Mouse (Mus musculus) bone marrow macrophage, adult 2 months (primary cell): ENCODE data around the gene Defa35. TPM values are rescaled to one million over a fixed set of nuclear protein-coding genes. Genes with fewer than 3 reads are reported as not detected.
"Not testable (repeated sequence)": the region's sequence is repeated elsewhere in the genome, so short reads cannot be mapped to it uniquely, and the experiment has no call there.

Experiments used
- H3K27ac ChIP-seq: 2 replicates; pipeline ENCODE4 v1.5.1; 2012; ENCODE audit warnings: low read depth, low read length; ENCODE audit not compliant: insufficient read depth
- H3K4me1 ChIP-seq: 2 replicates; pipeline ENCODE4 v1.6.1; 2012; ENCODE audit warnings: low read length; ENCODE audit not compliant: control insufficient read depth, insufficient read depth
- H3K4me3 ChIP-seq: 2 replicates; pipeline ENCODE4 v1.5.1; 2012; ENCODE audit warnings: mild to moderate bottlenecking, low read length, moderate library complexity; ENCODE audit not compliant: insufficient read depth
- CTCF ChIP-seq: IDR thresholded peaks from 2 replicates; pipeline ENCODE4 v1.5.1; 2012; ENCODE audit warnings: low read depth, mild to moderate bottlenecking, low read length, moderate library complexity
- POLR2A ChIP-seq: IDR thresholded peaks from 2 replicates; pipeline ENCODE4 v1.6.1; 2012; ENCODE audit warnings: mild to moderate bottlenecking, low read depth, low read length, borderline replicate concordance
- polyA plus RNA-seq: library from polyadenylated mRNA; stranded (reverse); fragments of >200 nt; gene quantifications from 2 replicates; pipeline ENCODE4 v1.2.4, GENCODE M21; 2012; ENCODE audit not compliant: missing spikeins, insufficient read depth, insufficient read length

Defa35 gene
- polyA plus RNA-seq: not detected in 2 replicates

DNA sequence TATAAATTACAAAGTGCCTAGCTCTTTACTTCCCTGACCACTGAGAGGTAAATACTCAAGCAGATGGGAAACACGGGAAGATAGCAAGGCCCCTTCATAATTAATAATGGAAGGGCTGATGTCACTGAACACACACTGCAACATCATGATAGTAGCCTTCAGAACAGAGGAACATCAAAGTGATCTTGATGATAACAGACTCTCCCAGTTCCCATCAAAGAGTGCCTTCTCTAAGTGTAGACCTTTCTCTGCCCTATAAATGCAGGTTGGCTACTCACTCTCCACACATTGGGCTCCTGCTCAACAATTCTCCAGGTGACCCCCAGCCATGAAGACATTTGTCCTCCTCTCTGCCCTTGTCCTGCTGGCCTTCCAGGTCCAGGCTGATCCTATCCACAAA, at the start of gene Defa35:
Gene Defa35, plus strand, starts transcription at position 301 of the 400 bp plus-strand sequence.
- H3K27ac ChIP-seq, H3K4me1 ChIP-seq, H3K4me3 ChIP-seq: not testable (repeated sequence)

- H3K4me1 ChIP-seq, H3K4me3 ChIP-seq, H3K27ac ChIP-seq: not testable (repeated sequence)
Measured at GRCm38 (mm10) chr8:21025245-21025644, 39.6 kb upstream of the Defa35 start, which contains the start of gene Defa21. Gene Defa21, plus strand, starts transcription at chr8:21025545.

DNA sequence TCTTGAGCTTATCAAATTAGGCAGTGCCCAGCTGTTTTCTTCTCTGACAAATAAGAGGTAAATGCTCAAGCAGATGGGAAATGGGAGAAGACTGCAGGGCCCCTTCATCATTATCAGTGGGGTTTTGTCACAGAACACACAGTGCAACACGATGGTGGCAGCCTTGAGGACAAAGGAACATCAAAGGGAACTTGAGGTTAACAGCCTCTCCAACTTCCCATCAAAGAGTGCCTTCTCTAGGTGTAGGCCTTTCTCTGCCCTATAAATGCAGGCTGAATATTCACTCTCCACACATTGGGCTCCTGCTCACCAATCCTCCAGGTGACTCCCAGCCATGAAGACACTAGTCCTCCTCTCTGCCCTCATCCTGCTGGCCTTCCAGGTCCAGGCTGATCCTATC, 10.1 kb upstream of the Defa35 start, which contains the start of gene Defa23:
Gene Defa23, plus strand, starts transcription at position 301 of the 400 bp plus-strand sequence.
- H3K27ac ChIP-seq, H3K4me1 ChIP-seq, H3K4me3 ChIP-seq: not testable (repeated sequence)

DNA sequence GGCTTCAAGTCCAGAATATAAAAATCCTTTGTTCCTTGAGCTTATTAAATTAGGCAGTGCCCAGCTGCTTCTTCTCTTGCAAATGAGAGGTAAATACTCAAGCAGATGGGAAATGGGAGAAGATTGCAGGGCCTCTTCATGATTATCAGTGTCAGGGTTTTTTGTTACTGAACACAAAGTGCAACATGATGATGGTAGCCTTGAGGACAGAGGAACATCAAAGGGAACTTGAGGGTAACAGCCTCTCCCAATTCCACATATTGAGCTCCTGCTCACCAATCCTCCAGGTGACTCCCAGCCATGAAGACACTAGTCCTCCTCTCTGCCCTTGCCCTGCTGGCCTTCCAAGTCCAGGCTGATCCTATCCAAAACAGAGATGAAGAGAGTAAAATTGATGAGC, 19.3 kb downstream of the Defa35 start, which contains the start of gene Defa25:
Gene Defa25, plus strand, starts transcription at position 301 of the 400 bp plus-strand sequence.
- H3K4me3 ChIP-seq, H3K4me1 ChIP-seq, H3K27ac ChIP-seq: not testable (repeated sequence)

GRCm38 (mm10) chr8:21093106-21093505, 28.3 kb downstream of the Defa35 start:
- no peak overlapping the region for H3K4me3 ChIP-seq
- no peaks in the 10 kb centered on the region for H3K4me1 ChIP-seq
- no peak for TF ChIP-seq CTCF
- no peak for TF ChIP-seq POLR2A
- no peak overlapping the region for H3K27ac ChIP-seq

GRCm38 (mm10) chr8:21095950-21096349, 31.1 kb downstream of the Defa35 start, which contains the start of gene Gm14851:
Gene Gm14851, minus strand, starts transcription at chr8:21096050.
- not testable (repeated sequence) for H3K4me1 ChIP-seq, H3K27ac ChIP-seq, H3K4me3 ChIP-seq

Other genes starting within 250 kb of the Defa35 start
- gene Defb33, start 172.4 kb upstream of the Defa35 start, polyA plus RNA-seq: not detected in 2 replicates
- gene Gm15056, start 162.4 kb upstream of the Defa35 start, polyA plus RNA-seq: not detected in 2 replicates
- gene Gm6040, start 143.0 kb upstream of the Defa35 start, polyA plus RNA-seq: not detected in 2 replicates
- gene AY761185, start 120.3 kb upstream of the Defa35 start, polyA plus RNA-seq: not detected in 2 replicates
- not detected in 2 replicates for gene Defa21, start 39.5 kb upstream of the Defa35 start, polyA plus RNA-seq
- not detected in 2 replicates for gene Defa23, start 10.0 kb upstream of the Defa35 start, polyA plus RNA-seq
- not detected in 2 replicates for gene Defa25, start 19.4 kb downstream of the Defa35 start, polyA plus RNA-seq
- gene Gm14851, start 31.0 kb downstream of the Defa35 start, polyA plus RNA-seq: not detected in 2 replicates
- gene Defa30, start 69.6 kb downstream of the Defa35 start, polyA plus RNA-seq: not detected in 2 replicates
- not detected in 2 replicates for gene Defa22, start 97.2 kb downstream of the Defa35 start, polyA plus RNA-seq
- gene Defa31, start 126.6 kb downstream of the Defa35 start, polyA plus RNA-seq: not detected in 2 replicates
- not detected in 2 replicates for gene Gm15293, start 136.5 kb downstream of the Defa35 start, polyA plus RNA-seq
- not detected in 2 replicates for gene Gm15292, start 184.7 kb downstream of the Defa35 start, polyA plus RNA-seq